Mouse (Mus musculus) cerebellum, adult 2 months (tissue): ENCODE results near the gene Tulp2.

ENCODE experiments used
- CTCF ChIP-seq: fragments of 200-500 bp; IDR thresholded peaks from 2 replicates; pipeline ENCODE4 v1.5.1; 2011; ENCODE audit warnings: low read depth, mild to moderate bottlenecking, control low read depth, low read length, moderate library complexity, borderline replicate concordance; ENCODE audit not compliant: insufficient read depth
- POLR2A ChIP-seq: fragments of 200-500 bp; IDR thresholded peaks from 2 replicates; pipeline ENCODE4 v1.6.1; 2011; ENCODE audit warnings: low read length, control low read depth, borderline replicate concordance; ENCODE audit not compliant: insufficient read depth

DNA sequence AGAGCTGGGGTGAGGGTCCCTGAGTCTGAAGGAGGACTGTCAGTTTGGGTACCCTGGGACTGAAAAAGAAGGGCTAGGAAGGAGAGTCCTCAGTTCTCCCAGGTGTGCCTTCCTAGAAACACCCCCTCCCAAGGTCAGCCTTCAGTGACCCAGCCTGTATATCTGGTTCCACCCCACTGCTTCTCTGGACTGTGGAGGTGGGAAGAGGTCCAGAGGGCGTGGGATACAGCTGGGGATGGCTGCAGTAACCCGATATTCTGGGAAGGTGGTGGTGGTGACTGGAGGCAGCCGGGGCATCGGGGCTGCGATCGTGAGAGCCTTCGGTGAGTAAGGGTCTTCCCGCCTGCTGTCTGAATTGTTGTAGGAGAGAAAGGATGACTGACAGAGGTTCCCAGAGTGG is 73.1 kb downstream of the Tulp2 start, which contains the start of gene Hsd17b14:
- no peak for TF ChIP-seq CTCF
- no peak for TF ChIP-seq POLR2A
